Mouse (Mus musculus): Measurements from ENCODE around the gene Plin3.
A peak's percentile ranks its signal among the peaks of the same experiment; 100 is the strongest.

Plin3 gene

DNA sequence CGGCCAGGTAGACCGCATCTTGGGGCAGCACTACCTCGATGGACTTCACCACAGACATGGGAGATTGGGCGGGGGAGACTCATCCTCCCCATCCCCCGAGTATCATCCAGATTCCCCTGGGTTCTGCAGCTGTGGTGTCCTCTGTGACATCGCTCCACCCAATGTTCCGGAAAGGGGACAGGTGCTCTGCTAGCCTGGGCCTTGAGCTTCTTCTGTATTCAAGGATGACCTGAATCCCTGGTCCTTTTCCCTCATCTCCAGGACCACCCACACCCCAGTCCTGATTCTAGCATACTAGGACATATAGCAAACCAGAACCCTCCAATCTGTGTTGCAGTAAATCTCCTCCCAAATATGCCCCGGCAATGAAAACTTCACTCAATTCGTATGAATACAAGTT lies 7.5 kb upstream of the Plin3 start, which contains the start of gene Arrdc5:
Gene Arrdc5, minus strand, starts transcription at position 101 of the 400 bp plus-strand sequence.
- no peak for DNase-seq (ENCODE audit: low spot score)

DNA sequence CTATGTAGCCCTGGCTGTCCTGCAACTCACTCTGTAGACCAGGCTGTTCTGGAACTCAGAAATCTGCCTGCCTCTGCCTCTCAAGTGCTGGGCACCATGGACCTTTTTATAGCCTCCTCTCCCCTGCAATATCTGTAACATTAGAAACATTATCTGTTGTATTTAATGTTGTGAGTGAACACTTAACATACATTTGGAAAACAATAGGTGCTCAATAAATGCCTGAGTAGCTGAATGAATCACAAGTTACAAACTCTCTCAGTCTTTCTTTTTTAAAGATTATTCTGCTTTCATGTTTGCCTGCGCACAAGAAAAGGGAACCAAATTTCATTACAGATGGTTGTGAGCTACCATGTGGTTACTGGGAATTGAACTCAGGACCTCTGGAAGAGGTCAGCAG lies 5.6 kb upstream of the Plin3 start:
- DNase-seq (ENCODE audit: low spot score), result no peak

DNA sequence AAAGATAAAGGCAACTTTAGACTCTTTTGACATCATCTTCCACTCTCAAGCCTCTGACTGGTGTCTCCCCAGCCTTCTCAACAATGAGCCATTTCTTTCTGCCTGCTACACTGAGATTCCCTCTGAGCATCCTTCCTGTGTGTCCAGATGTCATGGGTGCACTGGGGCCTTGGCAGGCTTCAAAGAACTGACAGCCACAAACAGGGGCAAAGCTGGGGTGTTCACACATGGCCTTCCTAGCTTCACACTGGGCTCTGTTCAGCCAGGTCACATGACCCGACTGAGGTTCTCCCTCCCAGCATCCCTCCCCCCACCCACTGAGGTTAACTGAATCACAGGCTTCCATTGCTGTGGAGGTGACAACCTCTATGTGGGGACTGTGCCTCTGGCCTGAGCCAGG lies 3.5 kb upstream of the Plin3 start:
- no peak for DNase-seq (ENCODE audit: low spot score)

DNA sequence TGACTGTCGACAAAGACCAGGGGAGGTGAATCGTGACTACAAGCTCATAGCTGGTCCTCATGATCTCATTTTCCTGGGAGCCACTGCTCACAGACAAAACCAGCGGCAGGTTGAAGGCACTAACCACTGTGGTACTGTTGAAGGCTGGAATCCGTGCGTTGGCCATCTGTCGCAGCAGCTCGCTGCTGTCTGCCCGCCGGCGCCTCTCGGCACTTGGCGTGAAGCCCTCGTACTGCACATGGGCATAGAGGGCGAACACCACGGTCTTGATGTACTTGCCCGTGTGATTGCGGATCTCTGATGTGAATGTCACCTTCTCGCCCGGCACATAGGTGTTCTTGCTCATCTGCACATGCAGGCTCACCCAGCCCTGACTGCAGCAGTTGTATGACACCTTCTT lies 1.6 kb upstream of the Plin3 start:
- DNase-seq (ENCODE audit: low spot score), result no peak

DNA sequence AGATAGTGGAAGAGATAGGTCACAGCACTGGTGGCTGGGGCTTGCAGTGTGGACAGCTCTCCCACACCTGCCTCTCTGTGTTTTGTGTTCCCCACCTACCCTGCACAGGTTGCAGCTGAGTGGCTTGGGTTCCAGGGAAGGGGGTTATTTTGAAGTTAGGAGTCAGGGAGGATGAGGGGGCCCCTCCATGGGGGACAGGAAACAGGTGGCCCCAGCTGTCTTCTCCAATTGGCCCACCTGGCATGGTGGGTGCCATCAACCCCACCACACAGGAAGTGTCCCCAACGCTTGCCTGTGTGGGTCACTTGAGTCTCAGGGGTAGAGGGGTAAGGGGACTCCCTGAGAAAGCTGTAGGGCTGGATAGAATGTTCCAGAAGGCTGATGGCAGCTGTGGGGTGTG lies 618 bp upstream of the Plin3 start:
- DNase-seq (ENCODE audit: low spot score), result no peak

DNA sequence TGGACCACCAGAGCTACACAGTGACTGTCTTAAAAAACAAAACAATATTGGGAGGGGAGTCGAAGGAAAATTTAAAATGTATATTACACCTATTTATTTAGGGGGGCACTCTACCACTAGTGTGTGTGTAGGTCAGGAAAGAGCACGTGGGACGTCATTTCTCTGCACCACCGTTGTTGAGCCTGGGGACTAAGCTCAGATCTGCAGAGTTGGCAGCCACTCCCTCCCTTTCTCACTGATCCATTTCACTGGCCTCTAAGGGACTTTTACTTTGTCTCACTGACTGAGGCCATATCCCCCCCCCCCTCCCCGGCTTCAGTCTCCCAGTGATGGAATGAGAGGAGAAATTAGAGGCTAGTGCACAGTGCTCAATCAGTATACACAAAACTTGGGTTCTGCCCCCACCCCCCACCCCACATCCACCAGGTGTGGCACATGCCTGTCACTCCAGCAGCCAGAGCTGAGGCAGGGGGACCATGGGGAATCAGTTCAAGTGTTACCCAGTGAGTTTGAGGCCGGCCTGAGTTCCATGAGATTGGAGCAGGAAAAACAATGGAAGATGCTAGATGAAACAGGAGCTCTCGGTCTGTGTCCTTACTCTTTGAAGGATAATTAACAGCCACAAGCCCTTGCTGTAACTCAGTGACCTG lies 722 bp downstream of the Plin3 start:
- no peak for DNase-seq (ENCODE audit: low spot score)

DNA sequence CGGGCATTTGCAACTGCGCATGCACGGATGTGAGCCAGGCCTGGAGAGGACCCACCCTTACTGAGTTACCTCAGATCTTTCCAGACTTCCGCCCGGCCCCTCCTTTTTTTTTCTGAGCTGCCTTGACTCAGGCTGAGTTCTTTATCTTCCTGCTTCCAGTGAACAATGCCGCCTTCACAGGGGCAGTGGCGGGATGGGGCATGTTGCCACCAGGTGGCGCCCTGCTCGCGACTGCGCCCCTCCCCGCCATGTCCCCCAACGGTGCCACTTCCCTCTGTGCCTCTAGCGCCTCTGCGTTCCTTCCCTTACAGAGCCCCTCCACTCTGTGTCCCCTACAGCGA lies 1.5 kb downstream of the Plin3 start:
- DNase-seq (ENCODE audit: low spot score), result peak; percentile 83

DNA sequence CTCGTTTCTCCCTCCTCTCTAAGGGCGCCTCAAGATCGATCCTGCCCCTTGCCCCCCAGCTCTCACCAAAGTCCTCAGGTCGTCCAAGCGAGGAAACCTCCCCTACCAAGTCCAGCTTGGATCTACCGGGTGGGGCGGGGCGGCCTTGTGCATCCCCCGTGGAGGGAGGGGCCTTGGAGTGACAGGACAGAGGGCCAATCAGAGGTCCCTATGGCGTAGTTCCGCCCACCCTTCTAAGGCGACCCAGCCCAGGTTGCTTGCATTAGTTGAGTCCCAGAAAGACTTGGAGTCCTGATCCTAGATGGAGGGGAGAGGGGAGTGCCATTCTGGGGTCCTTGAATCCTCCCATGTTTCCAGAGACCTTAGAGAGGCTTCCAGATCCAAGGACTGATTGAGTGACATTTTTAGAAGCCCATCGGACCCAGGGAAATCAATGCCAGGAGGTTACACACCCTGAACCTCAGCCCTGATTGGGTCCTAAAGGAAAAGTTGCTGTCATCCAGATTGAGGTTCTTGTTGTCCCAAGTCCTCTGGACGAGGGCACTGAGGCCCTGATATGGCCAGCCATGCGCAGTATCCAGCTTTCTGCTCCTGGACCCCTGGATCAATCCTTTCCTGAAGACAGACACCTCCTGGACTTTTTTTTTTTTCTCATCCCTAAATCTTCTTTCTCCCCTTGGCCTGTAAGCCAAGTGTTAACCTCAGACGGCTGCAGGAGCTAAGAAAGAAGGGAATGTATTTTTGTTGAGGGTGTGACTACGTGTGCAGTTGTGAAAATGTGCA lies 2.1 kb downstream of the Plin3 start:
- DNase-seq (ENCODE audit: low spot score), result peak; percentile 99

DNA sequence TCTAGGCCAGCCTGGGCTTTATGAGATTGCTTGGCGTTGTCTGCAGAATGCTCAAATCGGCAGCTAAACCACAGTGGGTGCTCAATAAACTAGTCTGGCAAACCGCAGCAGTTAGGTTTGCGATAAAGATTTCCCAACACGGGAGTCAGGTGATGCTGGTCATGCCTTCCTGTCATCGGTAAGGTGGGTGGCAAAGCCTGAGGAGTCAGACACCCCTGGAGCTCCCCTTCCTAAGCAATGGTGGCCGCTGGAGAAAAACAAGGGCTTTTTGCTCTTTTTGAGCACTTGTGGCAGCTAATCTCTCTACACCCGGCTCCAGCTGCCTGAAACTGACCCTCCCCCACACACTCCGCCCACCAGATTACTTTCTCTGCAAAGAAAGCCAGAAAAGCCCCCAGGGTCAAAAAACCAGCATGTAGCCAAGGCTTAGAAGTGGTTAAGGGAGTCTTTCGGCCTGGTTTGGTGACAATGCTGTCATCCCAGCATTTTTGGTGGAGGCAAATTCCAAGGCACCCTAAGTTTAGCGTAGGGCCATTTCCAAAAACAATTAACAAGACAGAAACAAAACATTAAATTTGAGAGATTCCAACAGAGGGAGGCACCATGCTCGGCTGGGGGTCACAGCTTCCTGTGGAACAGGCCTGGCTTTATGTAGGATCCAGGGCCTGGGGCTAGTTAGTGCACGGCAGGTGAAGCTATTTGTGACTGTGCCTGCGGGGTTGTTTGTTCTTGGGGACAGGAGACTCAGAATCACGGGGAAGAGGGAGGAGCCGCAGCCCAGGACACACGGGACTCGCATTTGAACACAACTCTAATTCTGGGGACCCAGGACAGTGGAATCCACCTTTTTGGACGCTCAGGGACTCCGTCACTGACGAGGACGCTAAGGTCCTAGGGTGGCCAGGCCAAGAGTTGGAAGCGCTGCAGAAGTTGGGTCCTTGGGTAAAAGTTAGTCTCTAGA lies 3.0 kb downstream of the Plin3 start:
- DNase-seq (ENCODE audit: low spot score), result peak; percentile 61

DNA sequence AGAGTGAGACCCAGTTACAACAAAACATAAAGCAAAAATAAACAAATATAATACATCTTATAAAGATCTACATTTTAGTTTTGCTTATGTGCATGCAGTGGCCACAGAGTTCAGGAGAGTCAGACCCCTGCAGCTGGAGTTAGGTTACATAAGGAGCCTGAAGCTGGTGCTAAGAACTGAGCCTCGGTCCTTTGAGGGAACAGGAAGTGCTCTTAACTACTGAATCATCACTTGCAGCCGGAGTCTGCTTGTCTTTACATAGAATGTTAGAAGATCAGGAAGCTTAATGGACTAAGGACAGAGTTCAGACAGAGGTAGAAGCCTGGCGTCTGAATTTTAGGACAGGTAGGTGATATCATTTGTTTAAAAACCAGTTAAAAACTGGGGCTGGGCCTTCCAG lies 3.8 kb downstream of the Plin3 start:
- no peak for DNase-seq (ENCODE audit: low spot score)

DNA sequence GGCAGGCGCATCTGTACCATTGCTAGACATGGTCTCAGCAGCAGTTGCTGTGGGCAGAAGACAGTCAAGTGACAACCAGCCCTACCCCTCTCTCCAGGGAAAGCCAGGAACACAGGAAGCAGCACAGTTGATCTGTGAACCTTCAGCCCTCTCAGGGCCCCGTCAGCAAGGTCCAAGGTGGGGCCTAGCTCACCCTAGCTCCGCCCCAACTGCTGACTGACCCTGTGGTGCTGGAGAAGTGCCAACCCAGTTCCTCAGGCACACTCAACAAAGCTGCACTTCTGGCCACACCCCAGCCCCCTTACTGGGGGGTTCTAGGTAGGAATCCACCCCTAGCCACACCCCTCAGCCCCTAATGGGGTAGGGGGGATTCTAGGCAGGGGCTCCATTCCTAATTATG lies 4.8 kb downstream of the Plin3 start:
- DNase-seq (ENCODE audit: low spot score), result no peak

DNA sequence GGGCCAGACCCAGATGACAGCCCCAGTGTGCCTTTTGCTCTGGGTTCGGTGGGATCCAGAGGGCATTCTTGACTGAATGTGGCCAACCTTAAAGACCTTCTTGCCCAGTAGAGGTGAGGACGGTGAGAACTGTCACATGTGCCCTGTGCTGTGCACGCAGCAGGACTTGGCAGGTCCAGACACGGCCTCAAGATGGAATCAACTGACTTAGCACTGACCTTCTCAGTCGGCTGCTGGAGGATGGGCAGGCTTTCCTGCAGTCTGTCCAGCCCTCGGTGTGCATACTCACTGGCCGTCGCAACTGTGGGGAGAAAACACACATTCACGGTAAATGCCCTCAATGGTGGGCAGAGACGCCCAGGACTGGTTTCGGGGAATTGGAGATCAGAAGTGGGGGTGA lies 6.7 kb downstream of the Plin3 start:
- DNase-seq (ENCODE audit: low spot score), result no peak

DNA sequence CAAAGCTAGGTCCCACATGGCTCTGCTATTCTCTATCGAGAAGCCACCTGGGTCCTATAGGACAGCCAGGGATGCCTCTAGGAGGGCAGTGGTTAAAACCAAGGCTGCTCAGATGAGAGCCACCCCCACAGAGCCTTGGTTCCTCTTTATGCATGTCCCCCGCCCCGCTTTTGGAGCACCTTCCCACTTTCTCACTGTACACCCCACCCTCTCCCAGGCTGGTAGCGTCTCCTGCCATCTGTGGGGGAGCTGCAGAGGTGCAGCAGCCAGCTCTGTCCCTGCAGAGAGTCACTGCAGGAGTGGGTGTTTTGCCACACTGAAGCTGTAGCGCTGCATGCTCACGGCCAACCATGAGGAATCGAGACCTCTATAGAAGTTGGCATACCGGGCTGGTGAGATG lies 9.4 kb downstream of the Plin3 start:
- no peak for DNase-seq (ENCODE audit: low spot score)

DNA sequence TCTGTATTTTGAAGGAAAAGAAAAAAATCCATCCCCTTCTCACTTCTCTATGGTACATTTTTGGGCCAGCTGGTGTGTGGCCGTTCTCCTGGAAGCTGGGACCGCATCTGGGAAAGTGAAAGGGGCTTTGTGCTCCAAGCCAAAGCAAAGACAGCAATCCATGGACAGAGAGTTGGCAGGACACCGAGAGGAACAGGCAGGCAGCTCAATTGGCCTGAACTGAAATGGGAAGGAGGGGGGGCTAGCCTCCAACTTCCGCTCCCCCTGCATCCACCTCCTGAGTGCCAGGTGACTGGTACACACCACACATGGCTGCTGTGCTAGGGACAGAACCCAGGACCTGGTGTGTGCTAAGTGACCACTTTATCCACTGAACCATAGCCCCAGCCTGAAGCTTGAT lies 9.9 kb downstream of the Plin3 start:
- DNase-seq (ENCODE audit: low spot score), result no peak

DNA sequence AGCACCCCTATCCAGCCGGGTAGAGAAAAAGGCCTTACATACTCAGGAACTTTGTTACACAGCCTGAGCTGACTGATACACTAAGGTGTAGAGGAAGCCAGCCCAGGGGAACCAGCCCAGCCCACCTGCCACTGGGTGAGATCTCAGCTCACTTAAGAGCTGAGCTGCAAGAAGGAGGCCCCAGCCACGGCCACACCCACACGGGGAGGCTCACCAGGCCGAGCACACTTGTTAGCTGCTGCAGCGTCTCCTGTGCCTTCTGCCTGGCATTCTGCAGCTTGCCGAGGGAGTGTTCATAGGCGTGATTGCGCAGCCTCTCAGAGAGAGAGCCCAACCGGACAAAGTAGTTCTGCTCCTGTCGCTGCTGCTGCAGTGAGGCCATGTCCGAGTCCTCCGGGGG lies 11.5 kb downstream of the Plin3 start:
- DNase-seq (ENCODE audit: low spot score), result no peak

DNA sequence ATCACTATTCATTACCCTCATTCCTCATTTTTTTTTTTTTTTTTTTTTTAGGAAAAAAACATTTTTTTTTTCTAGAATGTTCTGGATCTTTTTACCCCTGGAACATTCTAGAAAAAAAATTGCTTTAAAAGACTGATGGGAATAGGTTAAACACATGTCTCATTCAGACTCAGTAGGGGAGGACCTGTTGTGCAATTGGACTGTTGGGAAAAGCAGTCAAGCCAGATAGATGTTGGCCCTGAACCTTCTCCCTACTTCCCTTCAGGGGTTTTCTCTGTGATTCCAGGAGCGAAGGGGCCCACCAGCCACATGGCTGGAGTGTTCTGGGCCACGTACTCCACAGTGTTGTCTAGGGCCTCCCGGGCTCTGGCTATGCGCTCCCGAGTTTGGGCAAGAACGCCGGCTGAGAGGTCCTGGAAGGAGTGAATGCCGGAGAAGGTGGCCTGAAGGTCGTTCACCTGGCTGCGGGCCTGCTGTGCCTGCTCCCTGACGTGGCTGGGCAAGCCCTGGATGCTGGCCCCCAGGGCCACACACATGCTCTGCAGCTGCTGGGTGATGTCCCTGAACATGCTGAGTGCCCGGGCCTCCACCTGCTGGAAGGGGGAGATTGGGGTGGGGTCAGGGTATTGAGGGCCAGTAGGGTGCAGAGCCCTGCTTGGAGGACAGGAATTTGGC lies 13.1 kb downstream of the Plin3 start:
- DNase-seq (ENCODE audit: low spot score), result no peak

DNA sequence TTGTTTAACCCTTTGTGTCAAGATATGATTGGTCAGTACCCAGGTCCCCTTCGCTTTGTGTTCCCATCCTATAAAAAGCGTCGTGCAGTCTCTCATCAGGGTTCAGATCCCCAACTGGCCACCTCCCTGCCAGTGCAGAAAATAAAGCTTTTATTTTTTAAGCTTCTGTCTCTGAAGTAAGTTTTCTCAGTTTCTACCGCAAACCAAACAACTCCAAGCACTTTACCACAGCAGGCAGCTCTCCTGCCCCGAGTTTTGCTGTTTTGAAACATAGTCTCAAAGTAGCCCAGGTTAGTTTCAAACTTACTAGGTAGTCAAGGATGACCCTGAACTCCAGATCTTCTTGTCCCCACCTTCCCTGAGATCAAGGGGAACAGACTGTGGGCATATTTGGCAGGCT lies 14.3 kb downstream of the Plin3 start:
- no peak for DNase-seq (ENCODE audit: low spot score)

DNA sequence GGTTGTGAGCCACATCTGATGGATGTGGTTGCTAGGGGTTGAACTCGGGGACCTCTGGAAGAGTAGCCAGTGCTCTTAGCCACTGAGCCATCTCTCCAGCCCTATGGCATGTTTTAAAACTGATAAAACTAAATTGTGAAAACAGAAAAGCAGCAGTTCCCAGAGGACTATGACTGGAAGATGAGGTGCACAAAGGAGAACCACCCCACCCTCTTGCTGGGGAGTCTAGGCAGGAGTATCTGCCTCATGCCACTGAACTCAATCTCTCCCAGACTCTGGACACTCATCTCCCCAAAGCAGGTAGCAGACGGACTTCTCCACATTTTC lies 15.1 kb downstream of the Plin3 start:
- DNase-seq (ENCODE audit: low spot score), result no peak

DNA sequence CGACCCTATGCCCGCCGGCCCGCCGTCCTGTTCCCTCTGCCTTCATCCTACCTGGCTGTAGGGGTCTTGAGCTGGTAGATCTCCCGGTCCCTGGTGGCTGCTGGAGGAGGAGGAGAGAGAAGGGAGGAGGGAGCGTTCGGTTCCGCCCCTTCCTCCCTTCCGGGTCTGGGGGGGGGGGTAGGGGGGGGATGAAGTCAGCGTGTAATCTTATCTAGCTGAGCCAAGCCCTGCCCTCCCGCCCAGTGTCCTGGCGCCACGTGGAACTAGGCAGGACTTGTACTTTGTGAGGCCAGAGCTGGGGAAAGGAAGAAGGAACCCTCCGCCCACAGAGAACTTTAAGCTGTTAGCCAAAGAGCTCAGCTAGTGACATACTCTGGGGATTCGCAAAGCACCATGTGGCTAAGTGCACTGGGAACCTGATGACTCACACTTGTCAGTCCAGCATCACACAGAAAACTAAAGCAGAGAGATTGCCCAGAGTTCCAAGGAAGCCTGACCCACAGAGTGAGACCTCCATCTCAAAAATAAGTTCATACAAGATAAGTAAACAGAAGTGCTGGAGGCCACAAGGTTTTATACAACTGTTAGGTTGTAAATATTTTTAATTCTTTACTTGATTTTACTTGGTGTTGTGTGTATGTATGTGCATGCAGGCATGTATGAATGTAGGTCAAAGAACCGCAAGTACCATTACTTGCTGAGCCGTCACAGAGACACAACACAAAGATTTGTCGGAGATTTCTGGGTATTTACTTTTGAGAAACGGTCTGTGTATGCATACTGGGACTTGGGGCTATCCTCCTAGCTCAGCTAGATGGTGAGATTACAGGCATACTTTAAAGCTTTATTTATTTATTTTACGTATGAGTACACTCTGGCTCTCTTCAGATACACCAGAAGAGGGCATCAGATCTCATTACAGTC lies 15.8 kb downstream of the Plin3 start, which contains the start of gene Ticam1:
Gene Ticam1, minus strand, starts transcription at position 144 of the 924 bp plus-strand sequence.
- peak; percentile 76 for DNase-seq (ENCODE audit: low spot score)

DNA sequence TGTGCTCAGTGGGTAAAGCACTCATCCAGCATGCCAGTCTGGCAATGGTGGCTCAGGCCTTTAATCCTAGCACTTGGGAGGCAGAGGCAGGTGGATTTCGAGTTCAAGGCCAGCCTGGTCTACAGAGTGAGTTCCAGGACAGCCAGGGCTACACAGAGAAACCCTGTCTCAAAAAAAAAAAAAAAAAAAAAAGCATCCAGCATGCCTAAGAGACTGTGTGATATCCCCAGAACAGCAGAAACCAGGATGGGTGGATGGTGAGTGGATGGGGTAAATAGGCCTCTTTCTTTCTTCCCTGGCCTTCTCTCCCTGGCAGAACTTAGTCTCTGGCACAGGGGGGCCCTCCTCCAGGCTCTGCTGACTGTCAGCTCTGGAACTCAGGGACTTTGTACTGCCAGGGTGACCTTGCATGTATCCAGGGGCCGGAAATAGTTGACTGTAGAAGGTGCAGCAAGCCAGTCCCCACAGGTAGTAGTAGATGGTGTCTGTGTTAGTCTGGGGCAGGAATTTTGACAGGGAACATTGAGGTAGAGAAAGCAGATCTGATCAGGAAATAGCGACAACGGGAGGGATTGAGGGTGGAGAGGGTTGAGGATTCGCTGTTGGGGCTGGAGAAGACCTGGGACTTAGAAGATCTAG lies 16.7 kb downstream of the Plin3 start:
- DNase-seq (ENCODE audit: low spot score), result no peak

DNA sequence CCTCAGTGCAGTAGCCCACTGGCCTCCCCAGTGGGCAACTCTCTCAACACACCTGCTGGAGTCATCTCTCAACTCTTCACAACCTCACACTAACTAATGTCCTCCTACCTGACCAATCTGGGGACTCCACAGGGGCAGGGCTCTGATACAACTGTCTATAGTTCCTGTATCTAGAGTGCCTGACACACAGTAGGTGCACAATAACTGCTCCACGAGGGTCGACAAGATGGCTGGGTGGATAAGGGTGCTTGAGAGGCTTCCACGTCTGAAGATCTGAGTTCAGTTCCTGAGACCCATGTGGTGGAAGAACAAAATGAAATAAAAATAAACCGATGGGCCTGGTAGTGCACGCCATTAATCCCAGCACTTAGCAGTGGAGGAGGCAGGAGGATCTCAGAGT lies 18.7 kb downstream of the Plin3 start:
- DNase-seq (ENCODE audit: low spot score), result no peak

Measured in ovary, postnatal 14 days (tissue).